Mouse (Mus musculus) forelimb bud, embryonic 11.5 days (tissue): ENCODE data around the gene Polr3gl.

Source experiments
- DNase-seq: peaks from one replicate; pipeline ENCODE4 v3.0.0-alpha.2; 2012; ENCODE audit warnings: low read depth, low spot score

The Polr3gl gene

GRCm38 (mm10) chr3:96557694-96558093 is 36.3 kb downstream of the Polr3gl start, which contains the start of gene Txnip:
TSS of gene Txnip (plus strand) at chr3:96557957.
- peak; percentile 99 for DNase-seq

- no peak for DNase-seq
Observed at GRCm38 (mm10) chr3:96556651-96557635, 37.0 kb downstream of the Polr3gl start.

GRCm38 (mm10) chr3:96555999-96556614 is 37.9 kb downstream of the Polr3gl start:
- DNase-seq = no peak

DNA sequence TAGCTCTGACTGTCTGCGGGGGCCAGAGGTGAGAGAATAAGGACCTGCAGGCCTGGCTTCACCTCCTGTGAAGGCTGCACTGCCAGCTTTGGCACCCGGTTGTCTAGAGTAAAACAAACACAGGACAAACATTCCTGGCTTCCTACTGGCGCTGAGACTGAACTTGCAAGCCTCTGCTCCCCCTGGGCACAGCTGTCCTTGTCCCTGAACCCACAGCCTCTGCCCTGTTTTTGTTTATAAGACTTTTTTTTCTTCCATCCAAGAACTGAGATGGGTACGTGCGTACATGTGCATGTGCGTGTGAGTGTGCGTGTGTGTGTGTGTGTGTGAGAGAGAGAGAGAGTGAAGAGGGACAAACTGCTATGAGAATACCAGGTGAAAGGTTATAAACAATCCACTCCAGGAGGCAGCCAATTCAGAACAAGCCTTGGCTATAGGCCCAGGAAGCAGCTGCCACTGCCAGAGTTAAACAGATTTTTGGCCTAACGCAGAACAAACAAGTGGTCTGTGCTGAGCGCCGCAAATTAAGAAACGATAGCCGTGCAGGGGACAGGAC is 38.9 kb downstream of the Polr3gl start:
- DNase-seq = no peak

- DNase-seq = no peak
Observed at GRCm38 (mm10) chr3:96554251-96554650, 39.7 kb downstream of the Polr3gl start.

GRCm38 (mm10) chr3:96553601-96554000 is 40.4 kb downstream of the Polr3gl start:
- no peak for DNase-seq

GRCm38 (mm10) chr3:96551890-96552289 is 42.1 kb downstream of the Polr3gl start:
- DNase-seq = no peak

DNA sequence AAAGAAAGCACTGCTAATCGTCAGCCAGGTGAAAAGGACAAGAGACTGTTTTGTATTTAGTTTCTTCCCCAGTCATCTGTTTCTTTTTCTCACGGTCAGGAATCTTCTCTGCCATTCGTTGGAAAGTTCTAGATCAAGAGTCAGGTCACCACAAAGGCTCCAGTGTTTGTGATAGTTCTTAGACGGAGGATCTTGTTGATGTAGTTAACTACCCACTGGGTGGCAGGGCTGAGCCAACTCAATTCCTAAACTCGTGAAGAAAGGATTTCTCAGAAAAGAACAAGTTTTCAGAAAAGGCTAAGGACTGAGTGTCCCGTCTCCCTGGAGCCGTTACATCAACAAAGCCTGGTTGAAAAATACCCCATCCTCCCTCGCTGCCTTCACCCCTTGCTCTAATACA is 42.8 kb downstream of the Polr3gl start:
- peak; percentile 55 for DNase-seq

DNA sequence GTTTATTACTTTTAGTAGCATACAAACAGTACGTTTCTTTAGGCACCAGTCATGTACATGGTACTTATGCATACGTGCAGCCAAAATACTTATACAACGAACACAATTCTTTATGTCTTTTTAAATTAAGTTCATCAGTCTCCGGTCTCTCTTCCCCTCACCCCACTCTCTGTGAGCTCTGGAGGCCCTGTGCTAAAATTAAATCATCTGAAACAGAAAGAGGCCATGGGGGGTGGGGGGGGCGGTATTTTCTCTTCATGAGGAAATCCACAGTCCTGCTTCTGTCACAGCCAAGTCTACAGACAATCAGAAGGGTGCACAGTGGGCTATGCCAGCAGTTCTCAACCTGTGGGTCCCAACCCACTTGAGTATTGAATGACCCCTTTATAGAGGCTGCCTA is 44.6 kb downstream of the Polr3gl start:
- DNase-seq = no peak

- no peak for DNase-seq
Observed at GRCm38 (mm10) chr3:96548824-96549223, 45.2 kb downstream of the Polr3gl start.

GRCm38 (mm10) chr3:96547389-96547960 is 46.5 kb downstream of the Polr3gl start:
- peak; percentile 65 for DNase-seq

- DNase-seq = no peak
Observed at GRCm38 (mm10) chr3:96546880-96547279, 47.1 kb downstream of the Polr3gl start.

GRCm38 (mm10) chr3:96545565-96545964 is 48.4 kb downstream of the Polr3gl start:
- no peak for DNase-seq

DNA sequence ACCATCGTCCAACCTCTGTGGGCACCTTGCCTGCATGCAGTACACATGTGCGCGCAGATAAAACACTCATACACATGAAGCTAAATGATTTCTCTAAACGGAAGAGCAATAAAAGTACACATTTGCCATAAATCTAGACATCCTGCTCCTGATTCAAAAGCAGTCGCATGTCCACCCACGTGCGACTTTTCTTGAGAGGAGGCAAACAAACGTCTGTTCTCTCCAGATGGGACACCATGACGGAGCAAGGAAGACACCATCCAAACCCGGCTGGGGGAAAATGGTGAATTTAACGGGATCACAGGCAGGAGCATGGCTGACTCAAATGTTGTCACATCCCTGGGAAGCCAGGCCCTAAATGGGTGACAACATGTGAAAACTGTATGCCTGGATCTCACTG is 50.6 kb downstream of the Polr3gl start:
- no peak for DNase-seq

DNA sequence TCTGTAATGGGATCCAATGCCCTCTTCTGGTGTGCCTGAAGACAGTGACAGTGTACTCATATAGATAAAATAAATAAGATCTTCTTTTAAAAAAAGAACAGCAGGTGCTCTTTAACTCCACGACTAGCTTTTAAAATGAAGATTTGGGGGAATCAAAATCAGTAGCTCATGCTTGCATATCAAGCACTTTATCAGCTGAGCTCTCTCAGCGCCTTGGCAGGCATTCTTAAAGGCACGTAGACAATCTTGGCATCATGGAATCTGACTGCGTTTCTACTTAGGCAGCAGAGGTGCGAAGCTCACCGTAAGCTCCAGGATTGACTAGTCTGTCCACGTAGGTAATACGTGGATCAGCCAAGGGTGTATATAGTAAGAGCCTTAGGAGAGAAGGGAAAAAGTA is 51.4 kb downstream of the Polr3gl start:
- no peak for DNase-seq

- DNase-seq = no peak
Observed at GRCm38 (mm10) chr3:96541328-96542078, 52.5 kb downstream of the Polr3gl start.

GRCm38 (mm10) chr3:96540740-96541139 is 53.2 kb downstream of the Polr3gl start:
- DNase-seq = no peak

- DNase-seq = no peak
Observed at GRCm38 (mm10) chr3:96539316-96539715, 54.7 kb downstream of the Polr3gl start.

DNA sequence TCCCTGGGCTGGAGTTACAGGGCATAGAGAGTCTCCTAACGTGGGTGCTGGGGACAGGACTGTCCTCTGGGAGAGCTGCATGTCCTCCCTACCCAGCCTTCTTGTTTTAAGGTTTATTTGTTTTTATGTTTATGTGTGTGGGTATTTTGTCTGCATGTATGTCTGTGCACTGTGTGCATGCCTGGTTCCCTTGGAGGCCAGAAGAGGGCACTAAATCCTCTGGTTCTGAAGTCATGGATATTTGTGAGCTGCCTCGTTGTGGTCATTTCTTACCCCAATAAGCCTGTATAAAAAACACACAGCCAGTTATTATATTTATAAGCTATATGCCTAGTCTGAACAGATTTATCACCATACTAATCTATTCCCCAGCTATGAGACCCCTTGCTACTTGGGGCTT is 59.7 kb downstream of the Polr3gl start:
- no peak for DNase-seq

- no peak for DNase-seq
Observed at GRCm38 (mm10) chr3:96532050-96532449, 61.9 kb downstream of the Polr3gl start.

- DNase-seq = no peak
Observed at GRCm38 (mm10) chr3:96528506-96528905, 65.5 kb downstream of the Polr3gl start.
